Mouse (Mus musculus): ENCODE results near the gene Irx1.

Irx1 gene

GRCm38 (mm10) chr13:71910361-71910760, 53.2 kb downstream of the Irx1 start:
- 74% methylated on average over 3 of the region's 3 CpGs for WGBS

Measured in cerebral cortex, adult 2 months (tissue).